Mouse (Mus musculus) thymus, postnatal 4 days (tissue): ENCODE measurements at regions not wholly inside any gene's neighbourhood (a gene's known extent, or its start where the extent isn't known, plus 50 kb on each side); places are given as distances from the start of the nearest gene placed in this dataset.

Experiments
- DNase-seq: peaks from one replicate; pipeline ENCODE4 v3.0.0; 2021

DNA sequence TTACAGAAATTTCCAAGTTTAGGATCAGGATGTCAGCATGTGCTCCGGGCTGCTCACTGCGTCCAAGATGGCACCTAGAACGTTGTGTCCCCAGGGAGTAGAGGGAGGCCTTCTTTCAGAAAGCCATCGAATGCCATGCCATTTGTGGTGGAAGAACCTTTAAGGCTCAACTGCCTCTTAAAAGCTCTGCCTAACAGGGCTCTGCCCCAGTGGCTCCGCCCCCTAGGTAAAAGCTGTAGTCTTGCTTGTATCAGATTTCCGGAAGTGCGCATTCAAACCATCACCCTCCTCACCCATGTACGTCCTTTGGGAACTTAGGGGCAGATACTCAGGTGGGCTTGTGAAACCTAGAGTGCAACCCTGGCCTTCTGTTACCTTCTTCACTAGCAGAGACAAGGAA, 54.0 kb upstream of the Psmd7 start:
- no peak for DNase-seq

DNA sequence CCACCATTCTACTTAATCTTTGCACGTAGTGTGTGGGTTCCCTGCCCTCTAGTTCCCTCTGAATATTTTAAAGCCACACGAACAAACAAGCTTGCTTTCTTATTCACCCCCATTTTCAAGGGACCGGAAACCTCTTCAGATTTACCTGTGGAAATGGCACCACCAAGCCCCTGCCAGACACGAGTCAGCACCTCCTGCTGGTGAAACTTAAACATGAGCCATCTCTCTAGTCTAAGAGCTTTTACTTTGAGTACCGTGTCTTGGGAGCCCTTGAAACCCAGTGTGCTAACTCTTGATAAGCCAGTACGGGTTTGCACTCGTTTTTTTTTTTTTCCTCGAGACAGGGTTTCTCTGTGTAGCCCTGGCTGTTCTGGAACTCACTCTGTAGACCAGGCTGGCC, 59.7 kb upstream of the Psmd7 start:
- DNase-seq: no peak

DNA sequence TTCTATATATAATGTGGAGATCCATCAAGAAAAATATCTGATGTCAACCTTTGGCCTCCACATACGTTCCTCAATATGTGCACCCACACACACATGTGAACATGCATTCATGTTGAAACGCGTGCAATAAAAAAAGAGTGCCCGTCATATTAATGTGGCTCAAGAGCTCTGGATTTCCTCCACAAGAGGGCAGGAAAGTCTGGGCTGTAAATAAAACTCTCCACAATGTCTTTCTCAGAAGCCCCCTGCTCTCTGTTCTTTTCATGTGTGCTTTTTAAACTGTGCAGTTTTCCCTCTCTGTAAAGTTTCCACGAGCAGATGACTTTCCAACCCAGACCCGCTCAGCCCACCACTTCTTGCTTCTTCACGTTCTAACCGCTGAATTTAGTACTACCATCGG, 62.0 kb upstream of the Psmd7 start:
- no peak for DNase-seq

DNA sequence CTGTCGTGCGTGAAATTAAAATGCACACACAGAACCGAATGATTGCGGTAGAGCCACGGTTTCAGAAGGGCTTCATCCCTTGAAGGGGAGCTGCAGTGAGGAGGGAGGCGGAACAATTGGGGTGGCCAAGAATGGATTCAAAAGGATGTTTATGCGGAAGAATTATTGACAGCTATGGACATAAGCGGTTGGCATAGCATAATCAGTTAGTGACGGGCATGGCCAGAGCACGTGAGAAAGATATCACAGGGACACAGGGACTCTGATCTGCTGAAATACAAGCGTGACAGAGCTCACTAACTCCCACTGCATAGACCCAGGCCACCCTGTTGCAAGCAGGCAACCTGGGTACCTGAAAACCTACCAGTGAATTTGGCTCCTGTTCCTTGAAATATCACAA, 63.2 kb upstream of the Psmd7 start:
- no peak for DNase-seq

DNA sequence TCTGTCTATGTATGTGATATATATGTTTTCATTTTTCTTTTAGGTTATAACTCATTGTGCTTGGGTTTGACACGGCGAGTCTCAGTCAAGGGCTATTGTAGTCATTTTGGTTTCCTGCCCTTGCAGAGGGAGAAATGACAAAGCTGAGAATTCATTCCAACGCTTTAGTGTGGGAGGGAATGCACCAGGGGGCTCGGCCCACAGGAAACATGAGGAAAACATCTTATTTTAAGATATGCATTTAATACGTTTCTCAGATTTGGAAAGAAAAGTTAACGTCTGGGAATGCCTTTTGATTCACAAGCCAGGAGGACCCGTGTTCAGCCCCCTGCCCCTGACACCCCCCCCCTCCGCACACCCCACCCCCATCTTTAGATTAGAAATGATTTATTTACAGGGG, 64.0 kb upstream of the Psmd7 start:
- no peak for DNase-seq

DNA sequence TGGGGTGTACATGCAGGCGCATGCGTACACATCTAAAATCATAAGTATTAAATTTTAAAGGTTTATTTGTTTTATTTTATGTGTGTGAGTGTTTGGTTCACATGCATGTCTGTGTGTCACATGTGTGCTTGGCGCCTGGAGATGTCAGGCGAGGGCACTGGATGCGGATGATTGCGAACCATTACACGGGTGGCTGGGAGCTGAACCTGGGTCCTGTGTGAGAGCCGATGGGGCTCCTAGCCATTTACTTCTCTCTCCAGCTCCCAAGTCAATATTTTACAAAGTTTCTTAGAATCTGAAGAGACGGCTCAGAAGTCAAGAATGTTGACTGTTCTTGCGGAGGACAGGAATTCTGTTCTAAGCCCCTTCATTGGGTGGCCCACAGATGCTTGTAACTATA, 65.4 kb upstream of the Psmd7 start:
- no peak for DNase-seq

DNA sequence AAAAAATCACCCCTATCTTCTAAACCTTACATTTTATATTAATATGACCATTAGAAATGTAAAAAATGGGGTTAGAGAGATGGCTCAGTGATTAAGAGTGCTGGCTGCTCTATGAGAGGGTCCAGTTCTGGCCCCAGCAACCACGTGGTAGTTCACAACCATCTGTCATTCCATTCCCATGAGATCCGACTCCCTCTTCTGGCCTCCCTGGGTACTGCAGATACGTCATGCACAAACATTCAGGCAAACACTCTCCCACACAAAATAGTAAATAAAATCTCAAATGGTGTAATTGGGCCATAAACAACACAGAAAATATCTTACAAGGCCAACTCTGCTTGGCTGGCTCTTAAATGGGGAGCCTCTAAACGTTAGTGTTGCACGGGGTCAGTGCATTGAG, 68.4 kb upstream of the Psmd7 start:
- peak; percentile 23 for DNase-seq

DNA sequence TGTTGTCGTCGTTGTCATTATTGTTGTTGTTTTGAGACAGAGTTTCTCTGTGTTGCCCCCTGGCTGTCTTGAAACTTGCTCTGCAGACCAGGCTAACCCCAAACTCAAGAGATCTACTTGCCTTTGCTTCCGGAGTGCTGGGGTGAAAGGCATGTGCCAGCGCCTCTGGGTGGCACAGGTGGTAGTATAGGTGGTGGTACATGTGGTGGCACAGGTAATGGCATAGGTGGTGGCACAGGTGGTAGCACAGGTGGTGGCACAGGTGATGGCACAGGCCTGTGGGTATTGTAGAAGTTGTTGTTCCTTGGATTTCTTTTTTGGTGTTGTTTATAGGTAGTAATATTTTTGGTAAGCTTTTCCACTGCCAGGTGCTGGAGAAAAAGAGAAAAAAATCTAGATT, 69.5 kb upstream of the Psmd7 start:
- DNase-seq: no peak

DNA sequence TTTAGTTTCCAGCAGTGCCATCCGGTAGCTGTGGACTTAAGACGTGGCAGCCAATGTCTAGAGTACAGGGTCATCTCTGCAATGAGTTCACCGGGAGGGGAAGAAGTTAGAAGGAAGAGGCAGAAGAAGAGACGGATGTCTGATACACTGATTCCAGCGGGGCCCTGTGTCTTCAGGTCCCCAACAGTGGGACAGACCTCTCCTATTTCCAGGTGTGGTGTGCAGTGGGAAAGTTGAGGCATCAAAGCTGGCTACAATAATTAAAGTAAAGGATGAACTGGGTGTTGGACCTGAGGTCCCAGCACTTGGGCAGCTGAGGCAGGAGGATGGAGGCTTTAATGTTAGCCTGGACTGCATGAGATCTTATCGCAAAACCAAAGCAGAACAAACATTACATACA, 70.1 kb upstream of the Psmd7 start:
- DNase-seq: no peak

DNA sequence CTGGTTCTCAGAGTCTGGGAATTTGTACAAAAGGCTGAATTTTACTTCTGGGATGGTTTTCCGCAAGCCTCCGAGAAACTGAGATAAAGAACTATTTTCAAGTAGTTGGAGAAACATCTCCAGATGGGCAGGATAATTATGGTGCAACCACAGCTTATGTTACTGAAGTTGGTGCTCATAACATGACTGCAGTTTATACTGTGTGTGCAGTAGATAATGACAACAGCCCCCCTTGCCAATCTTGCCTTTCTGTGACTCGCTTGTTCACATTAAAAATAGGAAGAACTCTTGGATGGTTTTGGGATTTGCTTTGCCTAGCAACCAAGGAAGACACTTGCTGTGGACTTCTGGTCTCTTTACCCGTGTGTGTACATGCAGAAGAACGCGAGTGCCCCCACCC, 72.4 kb upstream of the Psmd7 start:
- DNase-seq: no peak

DNA sequence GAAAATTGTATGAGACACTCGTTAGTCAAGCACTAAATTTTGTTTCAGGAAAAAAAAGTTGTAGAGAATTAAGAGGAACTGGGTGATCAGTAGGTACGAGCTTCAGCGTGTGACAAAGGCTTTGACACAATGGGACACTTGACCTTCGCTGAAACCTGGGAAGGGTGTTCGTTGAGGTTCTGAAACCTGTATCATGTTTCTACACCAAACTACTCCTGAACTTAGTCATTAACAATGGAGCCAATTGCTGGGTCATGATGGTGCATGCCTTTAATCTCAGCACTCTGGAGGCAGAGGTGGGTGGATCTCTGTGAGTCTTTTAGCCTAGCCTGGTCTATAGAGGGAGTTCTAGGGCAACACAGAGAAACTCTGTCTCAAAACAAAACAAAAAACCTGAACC, 81.3 kb upstream of the Psmd7 start:
- DNase-seq: no peak

DNA sequence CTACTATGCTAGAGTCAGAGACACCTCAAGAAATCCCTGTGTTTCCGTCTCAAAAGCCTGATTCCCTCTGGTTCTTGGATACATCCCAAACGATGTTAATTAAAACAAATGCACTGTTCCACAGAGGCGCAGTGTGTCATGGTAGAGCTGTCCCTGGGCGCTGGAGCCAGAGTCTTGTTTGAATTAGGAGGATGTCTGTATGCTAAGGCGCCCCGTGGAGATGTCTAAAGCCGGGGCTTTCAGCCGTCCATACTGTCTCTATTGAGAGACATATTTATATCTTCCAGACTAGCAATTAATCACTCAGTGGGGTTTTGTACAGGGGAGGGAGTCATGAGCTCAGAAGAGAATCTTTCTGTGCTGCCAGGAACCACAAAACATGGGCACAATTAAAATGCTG, 83.2 kb upstream of the Psmd7 start:
- no peak for DNase-seq

DNA sequence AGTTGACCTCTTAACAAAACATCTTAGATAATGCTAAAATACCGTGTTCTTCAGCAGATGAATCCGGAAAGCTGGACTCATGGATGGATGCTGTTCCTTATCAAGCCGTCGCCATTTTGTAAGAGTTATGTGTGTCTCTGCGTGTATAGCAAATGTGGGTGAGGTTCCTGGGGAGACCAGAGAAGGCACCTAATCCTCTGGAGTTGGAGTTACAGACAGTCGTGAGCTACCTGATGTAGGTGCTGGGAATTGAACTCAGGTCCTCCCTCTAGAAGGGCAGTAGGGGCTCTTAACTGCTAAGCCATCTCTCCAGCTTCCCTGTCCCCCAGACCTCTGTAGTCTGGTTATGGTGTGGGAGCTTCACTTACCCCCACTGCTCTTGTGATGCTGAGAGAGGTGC, 84.4 kb upstream of the Psmd7 start:
- no peak for DNase-seq

DNA sequence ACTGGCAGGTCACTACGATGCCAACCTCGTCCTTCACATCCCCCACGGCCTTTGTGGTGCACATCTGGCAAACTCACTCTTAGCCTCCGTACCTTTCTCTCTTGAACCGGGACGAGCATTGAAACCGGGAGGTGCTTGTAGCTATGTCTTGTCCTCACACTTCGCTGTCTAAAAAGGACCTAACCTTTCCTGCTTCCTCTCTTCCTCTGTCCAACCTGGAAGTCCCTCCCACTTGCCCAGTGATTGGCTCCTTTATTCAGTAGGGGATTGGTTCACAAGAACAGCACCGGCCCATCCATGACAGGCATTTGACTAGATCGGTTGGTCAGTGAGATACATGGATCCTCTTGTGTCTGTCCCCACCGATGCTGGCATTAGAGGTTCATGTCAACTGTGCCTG, 93.8 kb upstream of the Psmd7 start:
- DNase-seq: no peak

DNA sequence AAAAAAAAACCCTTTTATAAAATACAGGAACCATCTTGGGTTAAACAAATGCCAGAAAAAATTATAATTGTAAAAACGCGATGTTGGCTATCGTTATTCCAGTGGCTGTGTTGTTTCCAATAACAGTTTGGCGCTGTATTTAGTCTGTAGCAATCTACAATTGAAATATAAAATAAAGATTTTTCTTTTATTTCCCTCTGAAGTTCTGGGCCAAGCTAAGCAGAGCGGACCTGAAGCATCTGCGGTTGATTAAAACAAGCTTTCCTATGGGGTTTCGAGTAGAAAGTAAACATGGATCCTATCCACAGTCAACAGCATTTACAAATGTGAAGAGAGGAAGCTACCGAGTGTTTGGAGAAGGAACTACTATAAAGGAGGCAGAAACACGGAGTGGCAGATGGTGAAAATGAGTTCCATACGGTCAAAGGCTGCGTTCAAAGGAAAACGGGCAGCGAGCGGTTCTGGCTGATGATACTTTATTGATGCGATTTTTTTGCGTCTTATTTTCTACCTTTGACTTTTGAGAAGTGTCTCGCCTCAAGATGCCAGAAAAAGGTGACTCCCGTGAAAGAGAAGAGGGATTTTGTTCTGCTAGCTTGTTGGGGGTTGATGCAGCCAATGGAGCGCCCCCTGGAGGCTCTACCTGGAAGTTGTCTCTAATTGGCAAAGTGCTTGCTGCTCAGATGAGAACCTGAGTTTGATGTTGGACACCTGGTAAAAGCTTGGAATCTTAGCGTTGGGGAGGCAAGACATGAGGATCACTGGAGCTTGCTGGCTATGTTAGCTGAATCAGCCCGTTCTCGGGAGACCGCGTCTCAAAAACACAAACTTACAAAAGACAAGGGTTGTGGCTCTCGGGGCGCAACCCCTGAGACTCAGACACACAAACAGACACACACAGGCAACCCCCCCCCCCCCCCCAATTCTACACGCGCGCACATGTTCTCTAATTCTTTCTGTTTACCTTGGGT, 96.7 kb upstream of the Psmd7 start:
- peak; percentile 35 for DNase-seq

DNA sequence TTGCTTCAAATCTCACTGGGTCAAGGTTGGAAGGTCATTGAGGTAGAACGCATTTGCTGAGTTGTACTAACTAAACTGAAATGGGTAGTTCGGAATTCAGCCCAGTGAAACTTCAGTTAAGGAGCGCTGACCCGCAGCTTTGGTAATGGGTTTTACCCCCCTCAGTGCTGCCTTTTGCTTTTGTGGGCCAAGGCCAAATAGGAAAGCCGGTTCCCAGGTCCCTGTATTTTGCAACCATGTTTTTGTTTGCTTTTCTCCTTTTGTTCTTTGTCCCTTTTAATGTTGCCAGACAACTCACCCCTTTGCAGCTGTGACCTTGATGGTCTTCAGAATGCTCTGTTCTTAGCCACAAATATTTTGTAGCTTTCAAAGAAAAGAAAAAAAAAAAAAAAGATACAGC, 98.7 kb upstream of the Psmd7 start:
- DNase-seq: no peak

DNA sequence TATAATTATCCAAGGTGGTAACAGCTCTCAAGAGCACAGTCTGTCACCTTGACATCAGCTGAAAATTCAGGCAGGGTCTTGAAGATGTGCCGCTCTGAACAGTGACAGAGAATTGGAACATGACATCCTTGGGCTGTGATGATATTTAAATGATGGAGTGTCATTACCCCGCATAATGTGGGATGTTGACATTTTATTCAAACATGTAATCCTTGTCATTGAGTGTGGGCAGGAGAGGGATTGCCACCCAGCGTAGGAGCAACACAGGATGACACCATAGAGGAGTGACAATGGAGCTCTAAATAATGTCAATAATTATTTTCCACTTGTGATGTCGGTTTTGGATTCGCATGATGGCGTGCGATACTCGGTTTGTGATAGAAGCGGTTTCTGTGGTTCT, 99.3 kb upstream of the Psmd7 start:
- DNase-seq: no peak

DNA sequence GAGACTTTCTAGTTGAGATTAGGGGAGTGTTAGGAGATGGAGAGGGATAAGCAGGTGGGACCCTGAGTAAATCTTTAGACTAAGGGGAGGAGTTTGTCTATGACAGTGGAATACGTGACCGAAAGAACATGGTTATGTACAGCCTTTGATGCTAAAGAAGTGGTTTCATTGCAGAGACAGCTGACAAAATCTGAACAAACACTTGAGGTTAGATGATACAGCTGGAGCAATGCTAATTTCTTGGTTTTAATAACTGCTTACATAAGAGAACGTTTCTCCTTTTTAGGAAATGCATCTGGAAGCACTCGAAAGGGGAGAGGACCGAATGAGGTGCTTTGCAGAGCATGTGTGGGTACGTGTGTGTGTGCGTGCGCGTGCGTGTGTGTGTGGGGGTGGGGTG, 100.8 kb upstream of the Psmd7 start:
- DNase-seq: no peak

DNA sequence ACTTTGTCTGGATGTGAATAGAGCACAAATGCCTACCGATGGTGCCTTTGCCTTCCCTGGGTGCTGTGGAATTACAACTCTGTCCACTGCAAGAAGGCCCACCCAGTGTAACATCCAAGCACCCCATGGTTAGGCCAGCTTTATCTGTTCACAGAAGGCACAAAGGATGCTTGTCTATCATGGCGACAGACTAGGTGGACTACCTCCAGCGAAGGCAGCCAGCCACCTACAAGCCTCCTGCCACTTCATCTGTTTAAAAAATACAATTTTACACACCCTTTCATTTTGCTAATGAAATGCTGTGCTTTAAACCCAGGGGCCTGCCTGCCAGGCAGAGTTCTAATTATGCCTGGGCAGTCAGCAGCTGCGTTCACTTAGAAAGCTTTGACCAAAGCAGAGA, 103.0 kb upstream of the Psmd7 start:
- DNase-seq: no peak

DNA sequence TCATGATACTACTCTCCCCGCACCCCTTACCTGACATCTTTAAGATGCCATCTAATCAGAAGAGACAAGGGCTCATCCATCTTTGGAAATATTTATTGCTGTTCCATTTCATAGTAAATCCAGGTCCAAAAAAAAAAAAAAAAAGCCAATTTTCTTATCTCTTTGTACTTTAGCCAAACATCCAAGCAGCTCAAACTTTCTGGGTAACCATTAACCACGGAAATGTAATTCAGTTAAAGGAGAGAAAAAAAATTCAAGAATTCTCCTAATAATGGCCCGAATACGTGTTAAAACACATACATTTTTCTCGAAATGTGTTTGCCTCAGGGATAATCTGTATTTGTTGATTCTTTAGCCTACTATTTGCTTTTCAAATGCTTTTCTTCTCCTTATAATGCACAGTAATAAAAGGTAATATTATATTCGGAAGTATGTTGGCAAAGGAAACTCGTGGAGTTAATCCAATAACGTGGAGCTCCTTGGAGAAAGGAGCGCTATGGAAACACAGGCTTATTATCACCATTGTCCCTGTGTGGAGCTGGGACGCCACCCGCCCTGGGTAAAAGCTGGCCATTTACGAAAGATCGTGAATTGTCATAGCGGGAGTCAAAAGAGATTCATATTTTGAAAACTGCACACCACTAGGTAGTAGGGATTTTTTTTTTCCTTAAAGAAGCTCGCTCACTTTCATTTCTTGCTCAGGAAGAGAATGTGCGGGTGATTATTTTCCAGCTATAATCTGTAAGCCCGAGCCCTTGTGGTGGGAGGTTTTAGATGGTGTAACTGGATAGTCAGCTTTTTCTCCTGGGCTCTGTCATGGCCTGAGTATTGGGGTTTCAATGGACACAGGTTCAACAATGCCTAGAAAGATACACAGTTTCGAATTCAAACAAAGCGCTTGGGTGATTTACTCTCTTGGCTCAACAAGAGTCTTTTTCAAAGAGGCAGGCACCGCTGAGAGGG, 108.4 kb upstream of the Psmd7 start:
- DNase-seq: no peak

DNA sequence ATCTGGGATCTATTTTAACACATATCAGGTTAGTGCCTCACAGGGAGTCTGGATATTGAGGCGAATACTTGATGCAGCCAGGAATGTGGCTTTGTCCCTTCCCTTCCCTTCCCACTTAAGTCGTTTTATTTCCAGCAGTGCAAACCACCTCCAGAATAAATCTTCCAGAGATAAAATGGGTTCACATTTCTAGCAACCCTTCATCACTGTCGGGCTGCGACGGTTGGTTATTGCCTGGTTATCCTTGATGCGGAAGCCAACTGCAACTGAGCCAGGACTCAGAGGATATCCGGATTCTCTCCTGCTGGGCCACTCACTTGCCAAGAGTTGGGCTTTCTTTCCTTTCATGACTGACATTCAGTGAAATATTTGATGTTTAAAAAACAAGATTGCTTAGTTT, 111.0 kb upstream of the Psmd7 start:
- DNase-seq: no peak

DNA sequence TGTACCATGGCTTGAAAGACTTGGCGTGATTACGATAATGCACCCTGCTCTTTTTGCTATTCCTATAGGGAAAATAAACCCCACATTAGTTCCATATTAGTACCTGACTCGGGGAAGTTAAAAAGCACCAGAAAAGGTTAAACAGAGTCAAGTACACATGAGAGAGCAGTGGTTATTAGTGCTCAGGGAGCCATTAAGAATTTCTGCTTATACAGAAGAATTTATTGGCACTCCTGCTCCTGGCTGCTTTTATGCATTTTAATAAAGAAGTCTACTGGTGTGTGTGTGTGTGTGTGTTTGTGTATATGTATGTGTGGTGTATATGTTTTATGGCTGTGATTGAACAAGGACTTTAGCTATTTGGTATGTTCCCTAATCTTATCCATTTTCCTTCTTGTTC, 111.5 kb upstream of the Psmd7 start:
- no peak for DNase-seq

DNA sequence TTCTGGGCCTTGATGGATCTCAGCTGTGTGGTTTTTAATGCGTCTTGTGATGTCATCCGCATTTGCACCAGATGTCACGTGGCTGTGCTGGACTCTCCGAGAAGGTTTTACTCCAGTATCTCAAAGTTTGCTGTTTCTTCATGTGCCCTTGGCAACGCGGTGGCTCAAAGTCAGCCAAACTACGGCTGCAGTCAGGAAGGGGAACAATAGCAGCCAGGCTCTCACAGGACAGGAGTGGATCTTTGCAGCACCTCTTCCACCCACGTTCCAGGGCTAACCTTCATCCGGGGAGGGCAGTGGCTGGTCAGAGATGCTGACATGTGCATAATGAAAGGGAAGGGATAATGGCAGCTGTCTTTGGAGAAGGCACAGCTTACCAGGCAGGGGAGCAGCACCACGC, 127.6 kb upstream of the Psmd7 start:
- DNase-seq: no peak

DNA sequence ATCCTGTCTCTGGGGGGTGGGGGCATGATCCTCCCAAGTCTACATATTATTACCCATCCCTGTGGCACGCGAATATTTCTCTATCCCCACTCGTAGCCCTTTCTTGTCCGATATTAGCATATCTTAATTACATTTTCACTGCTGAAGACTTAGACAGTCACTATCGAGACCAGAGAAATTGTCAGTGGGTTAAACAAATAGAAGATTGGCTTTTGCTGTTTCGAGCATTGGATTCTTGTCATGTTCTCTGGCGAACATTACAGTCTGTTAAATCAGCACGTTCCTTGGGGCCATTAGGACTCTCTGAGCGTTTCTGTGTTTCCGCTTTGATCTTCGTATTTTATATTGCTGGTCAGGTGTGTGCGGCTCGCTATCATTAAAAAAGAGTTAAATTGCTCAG, 129.6 kb upstream of the Psmd7 start:
- DNase-seq: no peak
